Mouse (Mus musculus) stomach, adult 2 months (tissue): ENCODE data around the gene Olfr1412. TPM values are rescaled to one million over a fixed set of nuclear protein-coding genes. Genes with fewer than 3 reads are reported as not detected.

Experiments
- polyA plus RNA-seq: library from polyadenylated mRNA; depleted of rRNA; stranded (reverse); fragments of >200 nt; gene quantifications from 2 replicates; pipeline ENCODE4 v1.2.3, GENCODE M21; 2012; rRNA removed

The Olfr1412 gene
- not detected in 2 replicates for polyA plus RNA-seq

GRCm38 (mm10) chr1:92585479-92585878, at the start of gene Olfr1412:
Olfr1412 (plus strand) TSS chr1:92585779.

DNA sequence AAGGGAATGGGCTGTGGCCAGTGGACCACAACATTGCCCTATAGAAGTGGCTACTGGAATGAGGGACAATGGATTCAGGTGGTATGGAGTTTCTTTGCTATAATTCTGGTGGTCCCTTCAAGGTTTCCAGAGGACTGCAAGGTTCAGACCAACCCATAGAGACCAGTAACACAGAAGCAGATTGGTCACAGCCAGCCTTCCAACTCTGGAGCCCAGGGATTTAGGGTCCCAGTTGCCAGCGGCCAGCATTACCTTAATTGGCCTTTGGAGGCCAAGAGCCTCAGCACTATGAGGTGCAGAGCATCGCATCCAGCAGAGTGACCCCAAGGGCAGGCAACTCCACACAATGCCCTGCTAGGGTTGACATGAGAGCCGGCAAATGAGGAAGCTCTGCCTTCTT, 14.6 kb upstream of the Olfr1412 start, which contains the start of gene Olfr1413:
Gene Olfr1413 (plus strand): TSS at position 301 of the 400 bp plus-strand sequence.

GRCm38 (mm10) chr1:92594111-92594510, 8.5 kb downstream of the Olfr1412 start, which contains the start of gene Olfr1411:
Olfr1411 (plus strand) TSS chr1:92594411.

DNA sequence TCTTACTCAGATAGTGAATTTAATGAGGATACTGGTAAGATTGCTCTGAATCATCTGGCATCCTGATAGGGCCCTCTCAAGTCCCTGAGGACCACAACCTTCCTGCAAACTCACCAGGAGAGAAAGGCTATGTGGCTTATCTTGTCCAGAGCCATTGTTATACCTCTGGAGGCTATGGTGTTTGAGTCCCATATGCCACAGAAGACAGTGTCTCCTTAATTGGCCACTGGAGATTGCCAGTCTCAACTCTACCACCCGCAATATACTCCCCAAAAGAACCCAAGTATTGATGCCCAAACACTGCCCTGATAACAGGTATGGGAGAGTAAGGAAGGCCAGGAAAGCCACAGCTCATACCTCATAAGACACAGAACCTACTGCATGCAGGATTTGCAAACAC, 19.9 kb downstream of the Olfr1412 start, which contains the start of gene Olfr1410:
Gene Olfr1410 (plus strand): TSS at position 301 of the 400 bp plus-strand sequence.

GRCm38 (mm10) chr1:92617488-92617887, 31.9 kb downstream of the Olfr1412 start, which contains the start of gene Olfr12:
Olfr12 (plus strand) TSS chr1:92617788.

Other genes with a start within 250 kb of the Olfr1412 start
- gene Ndufa10, start 111.9 kb upstream of the Olfr1412 start, polyA plus RNA-seq, result 47.4 and 57.1 TPM in 2 replicates
- not detected in 2 replicates for gene Olfr1416, start 100.7 kb upstream of the Olfr1412 start, polyA plus RNA-seq
- not detected in 2 replicates for gene Olfr1415, start 89.7 kb upstream of the Olfr1412 start, polyA plus RNA-seq
- gene Olfr1414, start 67.1 kb upstream of the Olfr1412 start, polyA plus RNA-seq, result not detected in 2 replicates
- gene Olfr1413, start 14.5 kb upstream of the Olfr1412 start, polyA plus RNA-seq, result not detected in 2 replicates
- gene Olfr1411, start 8.6 kb downstream of the Olfr1412 start, polyA plus RNA-seq, result not detected in 2 replicates
- not detected in 2 replicates for gene Olfr1410, start 20.0 kb downstream of the Olfr1412 start, polyA plus RNA-seq
- not detected in 2 replicates for gene Olfr12, start 32.0 kb downstream of the Olfr1412 start, polyA plus RNA-seq
- 33.6 and 35.5 TPM in 2 replicates for gene Cops9, start 56.2 kb downstream of the Olfr1412 start, polyA plus RNA-seq
- gene Otos, start 63.1 kb downstream of the Olfr1412 start, polyA plus RNA-seq, result not detected in 2 replicates
- gene Gpc1, start 245.9 kb downstream of the Olfr1412 start, polyA plus RNA-seq, result 13.6 and 15.3 TPM in 2 replicates